8 mouse cellular contexts compared by ENCODE assay signal in the genomic region with DNA sequence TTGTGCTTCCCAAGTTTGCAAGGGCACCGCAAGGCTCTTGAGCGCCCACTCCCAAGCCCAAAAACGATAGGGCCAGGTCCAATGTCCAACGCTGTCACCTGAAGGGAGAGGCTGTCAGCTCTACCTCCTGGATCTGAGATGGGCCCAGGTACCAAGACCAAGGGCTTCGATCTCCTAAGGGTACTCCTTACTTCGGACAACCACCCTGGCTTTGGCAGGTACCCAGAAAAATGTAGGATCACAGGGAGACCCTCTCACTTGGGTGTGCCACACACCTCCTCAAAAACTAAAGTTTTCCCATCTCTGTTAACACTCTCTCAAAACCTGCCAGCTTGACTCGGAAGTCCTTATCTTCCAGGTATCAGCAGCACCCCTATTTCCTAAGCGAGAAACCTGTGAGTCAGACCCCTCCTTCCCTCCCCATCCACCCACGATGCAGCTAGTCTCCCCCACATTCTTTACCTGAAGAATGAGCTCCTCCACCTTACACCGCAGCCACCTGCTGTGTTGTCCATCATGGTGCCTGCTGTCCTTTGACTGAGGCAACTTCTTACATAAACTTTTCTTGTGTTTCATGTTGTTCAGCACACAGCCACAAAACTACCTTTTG. TPM values are rescaled to one million over a fixed set of nuclear protein-coding genes. Genes with fewer than 3 reads are reported as not detected.
A peak's percentile ranks its signal among the peaks of the same experiment; 100 is the strongest.
DNase-seq lines count a peak whose midpoint lies in the region; ATAC-seq and TF ChIP-seq lines count a peak whose summit lies in the region.

No protein-coding gene starts in this region.

- H3K27me3 ChIP-seq in lung, embryonic 14.5 days (ENCODE audit: insufficient read depth, low read length): 0 out of 2 replicates have a peak, but pooled peaks cover 2% of the 10 kb centered on the region
- H3K27me3 ChIP-seq in hindbrain, embryonic 14.5 days (ENCODE audit: control insufficient read depth, insufficient read depth, low read length): no peaks in the 10 kb centered on the region
- H3K27me3 ChIP-seq in midbrain, embryonic 16.5 days (ENCODE audit: control insufficient read depth, insufficient read depth, low read depth, low read length): no peaks in the 10 kb centered on the region

- H3K4me3 ChIP-seq in lung, embryonic 14.5 days (ENCODE audit: low read depth, low read length): peak overlapping the region; percentile 94
- peak overlapping the region; percentile 85 for H3K4me3 ChIP-seq in hindbrain, embryonic 14.5 days (replicated peaks; ENCODE audit: low read length)
- peak overlapping the region; percentile 96 for H3K4me3 ChIP-seq in midbrain, embryonic 16.5 days (ENCODE audit: low read depth, low read length)

- no peaks in the 10 kb centered on the region for H3K9me3 ChIP-seq in lung, embryonic 14.5 days (ENCODE audit: low read depth, low read length)
- H3K9me3 ChIP-seq in hindbrain, embryonic 14.5 days (ENCODE audit: control insufficient read depth, low read length): no peaks in the 10 kb centered on the region
- no peaks in the 10 kb centered on the region for H3K9me3 ChIP-seq in midbrain, embryonic 16.5 days (replicated peaks; ENCODE audit: control insufficient read depth, low read length, poor library complexity, severe bottlenecking)

- TF ChIP-seq CTCF in lung, embryonic 14.5 days (IDR thresholded peaks at IDR 0.05; ENCODE audit: low read depth): no peak

- ATAC-seq in CD4-positive, CD25-positive, alpha-beta regulatory T cell, adult 4 months: no peak
- ATAC-seq in lung, embryonic 14.5 days (ENCODE audit: insufficient read depth): peak; percentile 28
- ATAC-seq in hindbrain, embryonic 14.5 days (ENCODE audit: low FRiP score): peak; percentile 37; the same call in 1 of the 2 replicates
- ATAC-seq in midbrain, embryonic 16.5 days: peak; percentile 18; the same call in 1 of the 2 replicates

- 0 out of 2 replicates have a peak, but pooled peaks cover 8% of the 10 kb centered on the region for H3K4me1 ChIP-seq in lung, embryonic 14.5 days (ENCODE audit: insufficient read depth)
- peaks cover 28% of the 10 kb centered on the region for H3K4me1 ChIP-seq in hindbrain, embryonic 14.5 days (replicated peaks; ENCODE audit: control insufficient read depth, insufficient read depth, low read length)
- H3K4me1 ChIP-seq in midbrain, embryonic 16.5 days (ENCODE audit: control insufficient read depth, insufficient read depth, low read length): peaks cover 23% of the 10 kb centered on the region

- H3K4me2 ChIP-seq in lung, embryonic 14.5 days: peak overlapping the region; percentile 92
- H3K4me2 ChIP-seq in hindbrain, embryonic 14.5 days (replicated peaks): peak overlapping the region; percentile 61
- H3K4me2 ChIP-seq in midbrain, embryonic 16.5 days (ENCODE audit: low read length): peak overlapping the region; percentile 96

- DNase-seq in CD4-positive, CD25-positive, alpha-beta regulatory T cell, adult 2 months (ENCODE audit: low read depth, low spot score): peak; percentile 7
- DNase-seq in lung, embryonic 14.5 days: no peak
- DNase-seq in lung, postnatal 14 days: no peak
- DNase-seq in hindbrain, embryonic 14.5 days (ENCODE audit: low spot score): no peak
- DNase-seq in urinary bladder, postnatal 25 days (ENCODE audit: low spot score): no peak
- no peak for DNase-seq in right cerebral cortex, postnatal 14 days

- 38% methylated on average over 10 of the region's 10 CpGs for WGBS in lung, embryonic 14.5 days
- 42% methylated on average over 10 of the region's 10 CpGs for WGBS in hindbrain, embryonic 14.5 days
- WGBS in midbrain, embryonic 16.5 days: 40% methylated on average over 10 of the region's 10 CpGs

- H3K27ac ChIP-seq in lung, embryonic 14.5 days (ENCODE audit: low read depth): no peak overlapping the region
- H3K27ac ChIP-seq in hindbrain, embryonic 14.5 days: peak overlapping the region; percentile 99
- peak overlapping the region; percentile 92 for H3K27ac ChIP-seq in midbrain, embryonic 16.5 days (ENCODE audit: low read length)

- H3K9ac ChIP-seq in lung, embryonic 14.5 days: peak overlapping the region; percentile 99
- peak overlapping the region; percentile 96 for H3K9ac ChIP-seq in hindbrain, embryonic 14.5 days
- H3K9ac ChIP-seq in midbrain, embryonic 16.5 days (ENCODE audit: low read depth, low read length): peak overlapping the region; percentile 98

- no peaks in the 10 kb centered on the region for H3K36me3 ChIP-seq in lung, embryonic 14.5 days (ENCODE audit: insufficient read depth)
- no peaks in the 10 kb centered on the region for H3K36me3 ChIP-seq in hindbrain, embryonic 14.5 days (replicated peaks; ENCODE audit: control insufficient read depth, insufficient read depth)
- H3K36me3 ChIP-seq in midbrain, embryonic 16.5 days (ENCODE audit: control insufficient read depth, insufficient read depth, low read length): no peaks in the 10 kb centered on the region

RNA-seq across cellular contexts. Expression of a gene that starts 0.9 kb away (rescaled TPM):
- 10 to 100 TPM; 77.5 to 84.9 TPM for polyA plus RNA-seq in CD4-positive, CD25-positive, alpha-beta regulatory T cell, adult 4 months (2017; shearing (Covaris generic))
- polyA plus RNA-seq in lung, embryonic 14.5 days (2014; fragmentation: Nextera tagmentation; extraction: Ambion mirVana): 38.0 and 38.1 TPM in 2 replicates
- polyA plus RNA-seq in hindbrain, embryonic 14.5 days (2014; fragmentation: Nextera tagmentation; extraction: Ambion mirVana): 38.8 and 45.7 TPM in 2 replicates
- polyA plus RNA-seq in midbrain, embryonic 16.5 days (2015; fragmentation: Nextera tagmentation; extraction: Ambion mirVana): 34.9 and 39.9 TPM in 2 replicates
